Mouse (Mus musculus): ENCODE measurements around the gene Cdk2ap2. TPM values are rescaled to one million over a fixed set of nuclear protein-coding genes. Genes with fewer than 3 reads are reported as not detected.
"Not testable (repeated sequence)": the region's sequence is repeated elsewhere in the genome, so short reads cannot be mapped to it uniquely, and the experiment has no call there.

Gene Cdk2ap2
- polyA plus RNA-seq, 1 experiment from 2014 or later = 88.7 TPM

DNA sequence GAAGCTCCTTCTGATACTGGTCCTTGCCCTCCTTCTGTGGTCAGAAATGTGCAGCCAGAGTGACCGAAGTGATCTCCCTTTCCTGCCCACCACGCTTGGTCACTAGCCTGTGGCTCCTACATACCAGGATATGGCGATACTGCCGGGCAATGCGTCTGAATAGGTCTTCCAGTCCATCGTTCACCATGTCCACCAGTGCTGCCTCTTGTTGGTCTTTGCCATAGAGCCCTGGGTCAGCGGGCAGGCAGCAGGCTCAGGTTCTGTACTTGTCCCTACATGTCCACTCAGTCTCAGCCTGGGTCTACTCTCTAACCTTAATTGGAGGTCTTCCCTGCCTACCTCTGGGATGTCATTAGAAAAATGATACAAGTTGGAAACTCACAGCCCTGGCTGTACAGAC, 39.0 kb upstream of the Cdk2ap2 start:
- Histone ChIP-seq H3K27ac (replicated peaks) (no peak overlapping the region), H3K9me3 (replicated peaks) (no peaks in the 10 kb centered on the region), H3K27me3 (replicated peaks) (no peaks in the 10 kb centered on the region), H3K9ac (replicated peaks) (no peak overlapping the region), H3K4me2 (no peak overlapping the region), H3K4me3 (replicated peaks) (no peak overlapping the region), H3K4me1 (no peaks in the 10 kb centered on the region), H3K36me3 (no peaks in the 10 kb centered on the region)
- ATAC-seq (ENCODE audit: low FRiP score) = no peak
- 98% methylated on average over 7 of the region's 7 CpGs for WGBS

GRCm38 (mm10) chr19:4058581-4058980, 38.4 kb upstream of the Cdk2ap2 start:
- H3K4me3 ChIP-seq (replicated peaks) = no peak overlapping the region
- H3K27me3 ChIP-seq (replicated peaks) = no peaks in the 10 kb centered on the region
- WGBS = 90% methylated on average over 5 of the region's 5 CpGs
- no peaks in the 10 kb centered on the region for H3K9me3 ChIP-seq (replicated peaks)
- no peak overlapping the region for H3K9ac ChIP-seq (replicated peaks)
- no peak overlapping the region for H3K4me2 ChIP-seq
- H3K36me3 ChIP-seq = no peaks in the 10 kb centered on the region
- H3K27ac ChIP-seq (replicated peaks) = no peak overlapping the region
- ATAC-seq (ENCODE audit: low FRiP score) = no peak
- no peaks in the 10 kb centered on the region for H3K4me1 ChIP-seq

- ATAC-seq (ENCODE audit: low FRiP score) = no peak
- H3K9me3 ChIP-seq (replicated peaks) = no peaks in the 10 kb centered on the region
- whole genome bisulfite sequencing = 83% methylated on average over 15 of the region's 15 CpGs
- H3K4me3 ChIP-seq (replicated peaks) = no peak within 1 kb of the TSS
- no peaks in the 10 kb centered on the region for H3K36me3 ChIP-seq
- H3K4me1 ChIP-seq = no peaks in the 10 kb centered on the region
- H3K27ac ChIP-seq (replicated peaks) = no peak within 1 kb of the TSS
- H3K27me3 ChIP-seq (replicated peaks) = no peaks in the 10 kb centered on the region
- no peak within 1 kb of the TSS for H3K9ac ChIP-seq (replicated peaks)
- H3K4me2 ChIP-seq = no peak within 1 kb of the TSS
Observed at GRCm38 (mm10) chr19:4059069-4059740, 37.8 kb upstream of the Cdk2ap2 start, which contains the start of gene Gstp3. Gstp3 (minus strand) TSS chr19:4059569.

DNA sequence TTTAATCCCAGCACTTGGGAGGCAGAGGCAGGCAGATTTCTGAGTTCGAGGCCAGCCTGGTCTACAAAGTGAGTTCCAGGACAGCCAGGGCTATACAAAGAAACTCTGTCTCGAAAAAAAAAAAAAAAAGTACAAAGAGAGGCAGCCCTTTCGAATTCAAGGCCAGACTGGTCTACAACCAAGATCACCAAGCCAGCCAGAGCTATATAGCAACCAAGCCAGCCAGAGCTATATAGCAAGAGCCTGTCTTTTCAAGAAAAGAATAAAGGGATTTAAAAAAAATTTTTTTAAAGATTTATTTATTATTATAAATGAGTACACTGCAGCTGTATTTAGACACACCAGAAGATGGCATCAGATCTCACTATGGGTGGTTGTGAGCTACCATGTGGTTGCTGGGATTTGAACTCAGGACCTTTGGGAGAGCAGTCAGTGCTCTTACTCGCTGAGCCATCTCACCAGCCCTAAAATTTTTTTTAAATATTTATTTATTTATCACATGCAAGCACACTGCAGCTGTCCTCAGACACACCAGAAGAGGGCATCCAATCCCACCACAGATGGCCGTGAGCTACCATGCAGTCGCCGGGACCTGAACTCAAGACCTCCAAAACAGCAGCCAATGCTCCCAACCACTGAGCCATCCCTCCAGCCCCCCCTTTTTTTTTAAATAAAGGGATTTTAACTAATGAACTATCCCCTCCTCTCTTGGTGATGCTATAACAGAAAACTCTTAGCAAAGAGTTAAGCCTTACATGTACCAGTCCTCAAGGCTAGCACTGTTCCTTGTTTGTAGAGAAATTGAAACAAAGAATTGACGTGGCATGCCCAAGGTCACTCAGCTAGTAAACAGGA, 36.7 kb upstream of the Cdk2ap2 start:
- H3K36me3 ChIP-seq; H3K9ac ChIP-seq (replicated peaks); H3K4me1 ChIP-seq; ATAC-seq (ENCODE audit: low FRiP score); H3K4me3 ChIP-seq (replicated peaks); H3K27ac ChIP-seq (replicated peaks); H3K27me3 ChIP-seq (replicated peaks); H3K9me3 ChIP-seq (replicated peaks); H3K4me2 ChIP-seq: not testable (repeated sequence)
- 91% methylated on average over 8 of the region's 8 CpGs for WGBS

- Histone ChIP-seq H3K4me1 (no peaks in the 10 kb centered on the region), H3K27ac (replicated peaks) (no peak overlapping the region), H3K9ac (replicated peaks) (no peak overlapping the region), H3K9me3 (replicated peaks) (no peaks in the 10 kb centered on the region), H3K4me2 (no peak overlapping the region), H3K36me3 (no peaks in the 10 kb centered on the region), H3K27me3 (replicated peaks) (no peaks in the 10 kb centered on the region), H3K4me3 (replicated peaks) (no peak overlapping the region)
- ATAC-seq (ENCODE audit: low FRiP score) = no peak
- WGBS = 88% methylated on average over 6 of the region's 6 CpGs
Observed at GRCm38 (mm10) chr19:4060899-4061465, 36.0 kb upstream of the Cdk2ap2 start.

DNA sequence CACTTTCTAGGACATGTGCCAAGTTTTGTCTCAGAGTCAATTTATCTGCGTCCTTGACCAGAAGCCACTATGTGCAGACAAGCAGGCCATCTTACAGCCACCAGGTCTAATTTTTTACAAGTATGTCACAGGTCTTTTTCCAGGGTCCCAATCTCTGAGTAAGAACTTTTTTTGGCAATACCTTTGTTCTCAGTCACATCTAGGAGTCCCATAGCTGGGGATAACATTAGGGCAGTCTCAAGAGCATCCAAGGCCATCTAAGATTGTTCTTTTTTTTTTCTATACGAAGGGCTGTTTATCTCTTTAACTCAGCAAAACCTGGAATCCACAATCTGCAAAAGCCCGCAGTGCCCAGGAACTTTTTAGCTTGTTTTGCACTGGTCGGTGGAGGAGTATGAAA, 33.6 kb upstream of the Cdk2ap2 start:
- WGBS = 71% methylated on average over 4 of the region's 4 CpGs
- H3K27me3 ChIP-seq (replicated peaks); H3K9ac ChIP-seq (replicated peaks); H3K4me1 ChIP-seq; H3K4me3 ChIP-seq (replicated peaks); H3K27ac ChIP-seq (replicated peaks); H3K4me2 ChIP-seq; H3K9me3 ChIP-seq (replicated peaks); ATAC-seq (ENCODE audit: low FRiP score); H3K36me3 ChIP-seq: not testable (repeated sequence)

DNA sequence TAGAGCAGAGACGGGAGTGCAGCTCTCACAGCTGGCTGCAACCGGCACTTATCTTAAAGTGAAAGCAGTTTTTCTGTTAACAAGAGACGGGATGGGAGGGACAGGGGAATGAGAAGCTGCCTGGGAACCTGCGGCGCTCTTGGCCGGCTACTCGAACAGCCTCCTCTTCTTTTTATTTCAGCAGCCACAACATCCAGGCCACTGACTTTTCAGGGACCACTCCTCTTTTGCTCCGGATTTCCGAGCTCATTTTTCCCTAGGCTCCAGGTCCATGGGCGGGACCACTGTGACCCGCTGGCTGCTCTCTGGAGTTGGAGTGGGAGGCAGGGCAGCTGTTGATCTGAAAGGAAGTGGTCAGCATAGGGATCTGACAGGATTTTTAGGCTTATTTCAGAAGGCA, 32.5 kb upstream of the Cdk2ap2 start:
- H3K9ac ChIP-seq (replicated peaks); H3K27me3 ChIP-seq (replicated peaks); ATAC-seq (ENCODE audit: low FRiP score); H3K36me3 ChIP-seq; H3K27ac ChIP-seq (replicated peaks); H3K9me3 ChIP-seq (replicated peaks); H3K4me2 ChIP-seq; H3K4me1 ChIP-seq; H3K4me3 ChIP-seq (replicated peaks): not testable (repeated sequence)
- 0% methylated on average over 1 of the region's 11 CpGs for WGBS

DNA sequence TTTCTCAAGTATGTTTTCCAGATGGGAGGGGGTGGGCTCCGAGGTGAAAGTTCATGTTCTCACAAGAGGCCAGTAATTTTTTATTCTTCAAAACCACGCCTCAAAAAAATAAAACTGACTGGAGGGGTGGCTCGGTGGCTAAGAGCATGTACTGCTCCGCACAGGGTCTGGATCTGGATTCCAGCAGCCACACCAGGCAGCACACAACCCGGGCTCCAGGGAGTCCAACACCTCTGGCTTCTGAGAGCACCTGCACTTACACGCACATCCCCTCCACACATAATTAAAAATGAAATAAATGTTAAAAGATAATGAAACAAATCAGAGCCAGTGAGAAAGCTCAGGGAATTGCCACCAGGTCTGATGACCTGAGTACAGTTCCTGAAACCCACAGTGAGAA, 30.7 kb upstream of the Cdk2ap2 start:
- WGBS = 86% methylated on average over 6 of the region's 6 CpGs
- no peak overlapping the region for H3K4me3 ChIP-seq (replicated peaks)
- no peaks in the 10 kb centered on the region for H3K4me1 ChIP-seq
- no peaks in the 10 kb centered on the region for H3K36me3 ChIP-seq
- H3K4me2 ChIP-seq = no peak overlapping the region
- no peaks in the 10 kb centered on the region for H3K27me3 ChIP-seq (replicated peaks)
- no peaks in the 10 kb centered on the region for H3K9me3 ChIP-seq (replicated peaks)
- H3K9ac ChIP-seq (replicated peaks) = no peak overlapping the region
- no peak for ATAC-seq (ENCODE audit: low FRiP score)
- no peak overlapping the region for H3K27ac ChIP-seq (replicated peaks)

GRCm38 (mm10) chr19:4066877-4067276, 30.1 kb upstream of the Cdk2ap2 start:
- Histone ChIP-seq H3K36me3 (no peaks in the 10 kb centered on the region), H3K9ac (replicated peaks) (no peak overlapping the region), H3K4me1 (no peaks in the 10 kb centered on the region), H3K9me3 (replicated peaks) (no peaks in the 10 kb centered on the region), H3K27me3 (replicated peaks) (no peaks in the 10 kb centered on the region), H3K4me3 (replicated peaks) (no peak overlapping the region), H3K4me2 (no peak overlapping the region), H3K27ac (replicated peaks) (no peak overlapping the region)
- no peak for ATAC-seq (ENCODE audit: low FRiP score)

GRCm38 (mm10) chr19:4068242-4068641, 28.7 kb upstream of the Cdk2ap2 start:
- H3K9me3 ChIP-seq (replicated peaks); H3K4me3 ChIP-seq (replicated peaks); H3K27ac ChIP-seq (replicated peaks); H3K9ac ChIP-seq (replicated peaks); H3K4me1 ChIP-seq; ATAC-seq (ENCODE audit: low FRiP score); H3K4me2 ChIP-seq; H3K27me3 ChIP-seq (replicated peaks); H3K36me3 ChIP-seq: not testable (repeated sequence)
- 100% methylated on average over 2 of the region's 2 CpGs for WGBS

GRCm38 (mm10) chr19:4068717-4069410, 28.1 kb upstream of the Cdk2ap2 start:
- H3K4me2 ChIP-seq = no peak overlapping the region
- no peaks in the 10 kb centered on the region for H3K4me1 ChIP-seq
- H3K9me3 ChIP-seq (replicated peaks) = no peaks in the 10 kb centered on the region
- H3K36me3 ChIP-seq = no peaks in the 10 kb centered on the region
- no peaks in the 10 kb centered on the region for H3K27me3 ChIP-seq (replicated peaks)
- no peak for ATAC-seq (ENCODE audit: low FRiP score)
- no peak overlapping the region for H3K9ac ChIP-seq (replicated peaks)
- H3K4me3 ChIP-seq (replicated peaks) = no peak overlapping the region
- H3K27ac ChIP-seq (replicated peaks) = no peak overlapping the region
- 75% methylated on average over 15 of the region's 15 CpGs for WGBS
